Mouse (Mus musculus) gastrocnemius, adult 2 months (tissue): Measurements from ENCODE around the gene Ski. TPM values are rescaled to one million over a fixed set of nuclear protein-coding genes. Genes with fewer than 3 reads are reported as not detected.
A peak's percentile ranks its signal among the peaks of the same experiment; 100 is the strongest.

Experiments
- DNase-seq: peaks from one replicate; pipeline ENCODE4 v3.0.0; 2022
- H3K27ac ChIP-seq: fragments of 200-600 bp; 2 replicates; pipeline ENCODE4 v1.8.1; 2022; ENCODE audit warnings: mild to moderate bottlenecking
- H3K4me3 ChIP-seq: fragments of 200-600 bp; 2 replicates; pipeline ENCODE4 v1.8.1; 2022; ENCODE audit warnings: mild to moderate bottlenecking, moderate library complexity
- CTCF ChIP-seq: fragments of 200-600 bp; IDR thresholded peaks from 2 replicates; pipeline ENCODE4 v1.8.1; 2022; ENCODE audit warnings: antibody characterized with exemption, mild to moderate bottlenecking, moderate library complexity
- intact Hi-C: fragments of 180-260 bp; cut with DNase I; formaldehyde crosslinking; loops from one replicate; pipeline ENCODE4 v1.15.1; 2025
- total RNA-seq, 2 experiments: library from RNA; stranded (reverse); gene quantifications; 2 replicates each; pipeline ENCODE4 v1.2.3; 2021

The Ski gene
- total RNA-seq, 2 experiments from 2014 or later: 28.5 to 35.6 TPM

DNA sequence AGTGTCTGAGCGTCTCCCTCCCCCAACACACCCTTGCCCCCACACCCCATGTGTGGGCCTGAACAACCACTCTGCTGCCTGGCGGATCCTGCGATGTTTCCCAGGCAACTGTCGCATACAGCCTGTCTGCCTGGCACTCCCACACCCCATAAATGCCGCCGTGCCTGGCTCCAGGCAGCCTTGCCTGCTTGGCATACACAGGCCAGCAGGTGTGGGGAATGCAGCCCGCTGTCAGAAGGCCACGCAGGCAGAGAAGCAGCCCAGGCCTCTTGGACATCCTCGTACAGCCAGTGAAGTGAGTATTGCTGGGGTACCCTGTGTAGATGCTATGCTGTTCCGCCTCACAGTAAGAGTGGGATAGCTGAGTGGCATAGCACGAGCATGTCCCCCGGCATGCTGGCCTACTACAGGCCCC lies 24.3 kb upstream of the Ski start:
- peak; percentile 86 for DNase-seq
- peak; percentile 5; the same call in 1 of the 2 replicates for TF ChIP-seq CTCF
- peak overlapping the region; percentile 56 for H3K27ac ChIP-seq
- no peak overlapping the region for H3K4me3 ChIP-seq
- intact Hi-C loops: no loop called here

DNA sequence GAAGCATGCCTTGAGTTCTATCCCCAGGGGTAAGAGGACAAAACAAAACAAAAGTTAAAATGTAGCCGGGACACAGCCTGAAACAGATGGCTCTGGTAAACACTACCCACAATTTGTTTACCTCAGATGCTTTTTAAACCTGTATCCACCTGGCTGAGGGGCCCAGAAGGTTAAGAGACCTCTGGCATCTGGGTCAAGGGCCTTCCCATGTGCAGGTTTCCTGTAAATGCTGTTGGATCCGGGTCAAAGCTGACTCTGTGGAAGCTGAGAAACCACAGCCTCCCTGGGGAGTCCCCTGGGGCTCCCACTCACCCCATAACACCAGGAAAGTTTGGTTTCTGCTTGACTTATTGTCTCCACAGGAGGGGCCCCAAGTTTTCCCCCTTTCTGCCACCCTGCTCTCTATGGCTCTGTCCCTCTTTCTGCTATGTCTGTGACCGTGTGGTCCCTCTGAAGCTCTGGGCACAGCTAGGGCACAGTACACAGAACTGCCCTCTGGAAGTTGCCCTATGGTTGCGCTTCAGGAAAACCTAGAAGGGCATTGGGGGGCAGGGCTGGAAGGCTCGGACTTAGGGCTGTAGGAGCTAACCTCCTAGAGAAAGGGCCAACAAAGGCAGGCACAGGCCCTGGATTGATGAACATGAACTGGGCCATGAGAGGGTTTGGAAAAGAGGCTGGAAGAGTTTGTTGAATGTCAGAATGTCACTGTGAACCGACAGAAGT lies 23.5 kb upstream of the Ski start:
- H3K27ac ChIP-seq: peak overlapping the region; percentile 29; the same call in 1 of the 2 replicates
- intact Hi-C loops: no loop called here
- DNase-seq: no peak
- H3K4me3 ChIP-seq: no peak overlapping the region
- TF ChIP-seq CTCF: no peak

DNA sequence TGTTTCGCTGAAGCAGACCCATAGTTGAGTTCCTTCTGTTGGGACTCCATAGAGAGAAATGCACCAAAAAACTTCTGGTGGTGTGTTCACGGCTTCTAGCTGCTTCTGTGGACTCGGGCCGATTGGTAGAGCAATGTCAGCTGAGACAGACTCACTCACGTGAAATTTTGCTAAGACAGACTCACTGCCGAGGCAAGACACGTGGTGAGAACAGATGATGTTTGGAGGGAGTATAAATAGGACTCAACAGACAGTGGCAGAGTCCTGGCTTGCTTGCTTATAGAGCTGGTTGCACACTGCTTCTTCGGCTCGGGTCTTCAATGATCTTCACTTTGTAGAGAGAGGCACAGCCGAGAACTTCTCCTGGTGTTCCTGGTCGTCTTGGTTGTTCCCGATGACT lies 20.8 kb upstream of the Ski start:
- no peak for TF ChIP-seq CTCF
- Histone ChIP-seq H3K4me3 (no peak overlapping the region), H3K27ac (no peak overlapping the region)
- no peak for DNase-seq
- intact Hi-C loops: no loop called here

- intact Hi-C loops: no loop called here
- no peak overlapping the region for H3K27ac ChIP-seq
- no peak for TF ChIP-seq CTCF
- no peak overlapping the region for H3K4me3 ChIP-seq
- DNase-seq: peak; percentile 30
These were observed 19.9 kb upstream of the Ski start for GRCm38 (mm10) chr4:155242292-155242691.

DNA sequence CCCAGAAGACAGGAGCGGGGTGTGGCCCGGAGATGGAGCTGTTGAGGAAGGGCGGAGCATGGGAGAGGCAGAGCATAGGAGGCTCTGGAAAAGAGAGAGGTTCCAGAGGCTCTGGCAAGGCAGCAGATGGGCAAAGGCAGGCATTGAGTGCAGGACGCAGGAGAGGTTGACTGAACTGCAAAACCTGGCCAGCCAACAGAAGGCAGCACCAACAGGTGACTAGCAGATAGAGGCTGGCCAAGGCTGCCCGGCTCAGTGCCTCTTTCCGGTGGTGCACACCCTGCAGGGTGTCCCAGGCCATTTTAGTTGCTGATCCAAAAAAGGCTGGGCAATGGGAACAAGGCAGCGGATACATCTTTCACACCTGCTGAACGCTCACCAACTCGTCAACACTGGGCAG lies 19.4 kb upstream of the Ski start:
- DNase-seq: peak; percentile 14
- H3K27ac ChIP-seq: no peak overlapping the region
- H3K4me3 ChIP-seq: no peak overlapping the region
- intact Hi-C loops: no loop called here
- TF ChIP-seq CTCF: no peak

GRCm38 (mm10) chr4:155239494-155239893 lies 17.1 kb upstream of the Ski start:
- intact Hi-C loops: no loop called here
- no peak for TF ChIP-seq CTCF
- peak; percentile 8 for DNase-seq

GRCm38 (mm10) chr4:155238276-155238675 lies 15.9 kb upstream of the Ski start:
- peak; percentile 73 for DNase-seq
- intact Hi-C loops: no loop called here
- no peak overlapping the region for H3K4me3 ChIP-seq
- no peak for TF ChIP-seq CTCF
- peak overlapping the region; percentile 91 for H3K27ac ChIP-seq

More at GRCm38 (mm10) chr4:155239494-155239893, 17.1 kb upstream of the Ski start:
- Histone ChIP-seq H3K27ac (peak overlapping the region; percentile 28; the same call in 1 of the 2 replicates), H3K4me3 (no peak overlapping the region)

DNA sequence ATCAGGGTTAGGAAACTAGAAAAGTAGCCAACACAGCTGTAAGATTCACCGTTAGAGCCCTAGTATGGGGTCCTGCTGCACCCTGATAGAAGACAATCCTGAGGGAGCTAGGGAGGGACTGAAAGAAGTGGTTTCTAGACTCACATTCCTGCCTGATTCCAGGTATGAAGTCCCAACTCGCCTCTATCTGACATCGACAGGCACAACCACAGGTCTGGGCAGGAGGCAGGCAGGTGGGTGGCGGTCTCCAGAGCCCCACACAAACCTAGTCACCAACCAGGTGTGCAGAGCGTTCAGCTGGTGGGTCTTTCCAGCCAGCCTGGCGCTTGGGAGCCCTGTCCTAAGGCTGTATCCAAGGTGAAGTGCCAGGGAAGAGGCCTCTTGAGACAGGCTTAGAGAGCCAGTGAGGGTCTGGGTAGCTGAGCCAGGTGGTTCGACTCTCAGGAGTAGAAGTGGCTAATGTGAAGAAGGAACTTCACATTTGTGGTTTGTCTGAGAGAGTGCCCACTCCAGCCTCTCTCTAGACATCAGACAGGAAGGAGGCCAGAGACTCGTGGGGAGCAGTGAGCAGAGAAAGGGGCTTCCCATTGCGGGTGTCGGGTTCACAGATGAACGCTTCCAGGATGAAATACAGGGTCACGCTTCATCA lies 14.5 kb upstream of the Ski start:
- intact Hi-C loops: no loop called here
- H3K27ac ChIP-seq: peak overlapping the region; percentile 91

GRCm38 (mm10) chr4:155235311-155236119 lies 13.1 kb upstream of the Ski start:
- intact Hi-C loops: no loop called here
- Histone ChIP-seq H3K27ac (peak overlapping the region; percentile 91), H3K4me3 (peak overlapping the region; percentile 63)
- DNase-seq: peak; percentile 91
- no peak; the same call in 1 of the 2 replicates for TF ChIP-seq CTCF

More for the DNA sequence above, 14.5 kb upstream of the Ski start:
- no peak for TF ChIP-seq CTCF
- DNase-seq: peak; percentile 16
- no peak overlapping the region for H3K4me3 ChIP-seq

DNA sequence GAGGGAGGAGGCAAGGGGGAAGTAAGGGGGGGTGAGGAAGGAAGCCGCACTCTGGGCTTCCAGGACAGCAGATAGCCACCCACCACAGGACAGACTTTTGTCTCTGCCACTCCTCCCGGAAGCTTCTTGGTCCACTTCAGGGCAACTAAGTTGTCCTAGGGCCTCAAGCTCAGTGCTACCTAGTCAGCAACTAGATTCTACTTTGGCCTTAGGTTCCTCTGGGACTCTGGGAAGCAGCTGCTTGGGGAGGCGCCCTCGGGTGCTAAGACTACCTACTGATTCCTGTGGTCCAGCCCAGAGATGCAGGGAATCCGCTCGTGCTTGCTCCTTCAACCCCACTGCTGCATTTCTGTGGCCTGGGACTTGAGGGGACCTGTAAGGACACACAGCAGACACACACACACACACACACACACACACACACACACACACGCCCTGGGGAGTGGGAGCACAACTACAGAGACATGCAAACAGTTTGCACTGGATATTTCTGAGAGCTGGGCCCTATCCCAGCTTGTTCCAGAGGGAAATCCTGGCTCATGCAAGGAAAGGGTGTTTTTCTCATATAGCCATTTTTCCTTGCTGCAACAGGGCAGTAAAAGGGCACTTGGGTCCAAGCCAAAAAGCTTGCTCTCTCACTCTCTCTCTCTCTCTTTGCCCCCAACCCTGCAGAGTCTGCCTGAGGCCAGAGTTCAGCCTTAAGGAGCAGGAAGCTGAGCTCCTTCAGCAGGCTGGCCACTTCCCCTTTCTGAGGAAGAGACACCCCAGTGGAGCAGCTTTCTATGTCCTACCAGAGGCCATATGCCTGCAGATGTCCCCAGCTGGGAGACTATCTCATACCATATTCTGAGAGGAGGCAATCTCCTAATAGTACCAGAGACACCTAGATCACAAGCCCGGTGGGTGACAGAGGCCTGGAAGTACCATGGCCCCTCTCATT lies 12.2 kb upstream of the Ski start:
- DNase-seq: peak; percentile 46
- intact Hi-C loops: no loop called here
- H3K4me3 ChIP-seq: peak overlapping the region; percentile 63
- peak overlapping the region; percentile 91 for H3K27ac ChIP-seq
- TF ChIP-seq CTCF: no peak

- DNase-seq: peak; percentile 87
- Histone ChIP-seq H3K4me3 (peak overlapping the region; percentile 63), H3K27ac (peak overlapping the region; percentile 91)
- TF ChIP-seq CTCF: 0 out of 2 replicates have a peak, but pooled peaks have one; percentile 3
- intact Hi-C loops: no loop called here
These were observed 11.5 kb upstream of the Ski start for GRCm38 (mm10) chr4:155233878-155234277.

GRCm38 (mm10) chr4:155228461-155228860 lies 6.1 kb upstream of the Ski start:
- Histone ChIP-seq H3K4me3 (no peak overlapping the region), H3K27ac (no peak overlapping the region)
- intact Hi-C loops: no loop called here
- no peak for TF ChIP-seq CTCF
- no peak for DNase-seq
